ENCODE assay signal across 9 mouse cellular contexts in genomic region chr5:90771880-90772653, GRCm38 (mm10). TPM values are rescaled to one million over a fixed set of nuclear protein-coding genes. Genes with fewer than 3 reads are reported as not detected.
DNase-seq lines count a peak whose midpoint lies in the region; TF ChIP-seq lines count a peak whose summit lies in the region.
"Had no signal": no experiment of that assay in that cellular context is flagged by ENCODE, and none has a peak within 500 bp of the region (broad histone marks: within the 10 kb centered on the region; RNA-seq: fewer than 3 reads in every experiment).

Gene Pf4 (plus strand): TSS chr5:90772435.

- TF ChIP-seq CTCF in liver, adult 2 months (IDR thresholded peaks at IDR 0.05; ENCODE audit: low read depth, low read length), result no peak
- no peak for TF ChIP-seq CTCF in kidney, adult 2 months (conservative IDR thresholded peaks at IDR 0.05; ENCODE audit: insufficient read depth, insufficient read length, low read depth, low read length)

- 72% methylated on average over 16 of the region's 16 CpGs for WGBS in liver, adult 2 months
- WGBS in kidney, adult 2 months, result 60% methylated on average over 16 of the region's 16 CpGs

- H3K9ac ChIP-seq in liver, adult 2 months (ENCODE audit: low read depth, low read length), result no peak within 1 kb of the TSS

- peak; percentile 41 for DNase-seq in liver, adult 2 months (ENCODE audit: extremely low read depth, low read depth, low spot score)
- no peak for DNase-seq in liver
- peak; percentile 79 for DNase-seq in heart, adult 8-10 months (ENCODE audit: low spot score)
- DNase-seq in kidney, adult 2 months, result peak; percentile 80
- DNase-seq in lung, postnatal 14 days, result peak; percentile 16
- no peak for DNase-seq in right cerebral cortex, postnatal 10 days (ENCODE audit: low spot score in 2 of 2)
- no peak for DNase-seq in layer of hippocampus, adult 11-12 months (ENCODE audit: low spot score)
- no peak for DNase-seq in T-cell, adult 2 months (ENCODE audit: low spot score)

- no peaks in the 10 kb centered on the region for H3K79me2 ChIP-seq in liver, adult 2 months (ENCODE audit: control insufficient read depth, insufficient read depth, low read length)

- no peaks in the 10 kb centered on the region for H3K27me3 ChIP-seq in liver, adult 2 months (ENCODE audit: control insufficient read depth, insufficient read depth, low read length)
- no peaks in the 10 kb centered on the region for H3K27me3 ChIP-seq in kidney, adult 2 months (replicated peaks; ENCODE audit: control insufficient read depth, insufficient read depth, low read length)
- H3K27me3 ChIP-seq: CH12.LX had no signal

- H3K27ac ChIP-seq in liver, adult 2 months (replicated peaks; ENCODE audit: insufficient read depth, low read depth, low read length), result no peak within 1 kb of the TSS
- H3K27ac ChIP-seq in kidney, adult 2 months (ENCODE audit: insufficient read depth, low read depth, low read length), result no peak within 1 kb of the TSS

- 0 out of 2 replicates have a peak, but pooled peaks cover 4% of the 10 kb centered on the region for H3K4me1 ChIP-seq in liver, adult 2 months (ENCODE audit: control insufficient read depth, insufficient read depth, low read length)
- H3K4me1 ChIP-seq in kidney, adult 2 months (ENCODE audit: control insufficient read depth, insufficient read depth, low read length), result no peaks in the 10 kb centered on the region

- H3K36me3 ChIP-seq in liver, adult 2 months (ENCODE audit: control insufficient read depth, insufficient read depth, low read length), result no peaks in the 10 kb centered on the region
- no peaks in the 10 kb centered on the region for H3K36me3 ChIP-seq in kidney, adult 2 months (ENCODE audit: control insufficient read depth, insufficient read depth, low read length)

- TF ChIP-seq POLR2A in liver, adult 2 months (IDR thresholded peaks at IDR 0.05; ENCODE audit: extremely low read depth, insufficient read depth, low read length), result no peak
- TF ChIP-seq POLR2A in kidney, adult 2 months (IDR thresholded peaks at IDR 0.05; ENCODE audit: low read depth, low read length), result no peak

- H3K4me3 ChIP-seq in liver, adult 2 months (ENCODE audit: insufficient read depth, low read depth, low read length), result no peak within 1 kb of the TSS; the same call in 1 of the 2 replicates
- H3K4me3 ChIP-seq in kidney, adult 2 months (ENCODE audit: insufficient read depth, low read depth, low read length), result no peak within 1 kb of the TSS

RNA-seq across cellular contexts. Expression of gene Pf4, which starts in this region (rescaled TPM):
- total RNA-seq in liver, adult 2 months (2014; rRNA removed), result 1.4 and 2.2 TPM in 2 replicates
- polyA plus RNA-seq in liver, adult 2 months (2012; rRNA removed), result 1.1 and 3.0 TPM in 2 replicates
- total RNA-seq in heart, adult 8-10 months (2022), result 10 to 100 TPM; 30.1 to 36.7 (median 30.8) TPM
- polyA plus RNA-seq in kidney, adult 2 months (2012; rRNA removed), result 8.3 and 9.8 TPM in 2 replicates
- total RNA-seq: CH12.LX had no signal

Comparison
In these comparisons a context has a peak if more than half of its experiments do, and no peak if none do; other contexts are left out.
1. DNase-seq: peak in liver, adult 2 months (single experiment), heart, adult 8-10 months (single experiment), kidney, adult 2 months (single experiment) and lung, postnatal 14 days (single experiment); none in liver (single experiment), right cerebral cortex, postnatal 10 days (0 of 2), layer of hippocampus, adult 11-12 months (single experiment) and T-cell, adult 2 months (single experiment).